Mouse (Mus musculus): ENCODE measurements around the gene Ankrd27.

DNA sequence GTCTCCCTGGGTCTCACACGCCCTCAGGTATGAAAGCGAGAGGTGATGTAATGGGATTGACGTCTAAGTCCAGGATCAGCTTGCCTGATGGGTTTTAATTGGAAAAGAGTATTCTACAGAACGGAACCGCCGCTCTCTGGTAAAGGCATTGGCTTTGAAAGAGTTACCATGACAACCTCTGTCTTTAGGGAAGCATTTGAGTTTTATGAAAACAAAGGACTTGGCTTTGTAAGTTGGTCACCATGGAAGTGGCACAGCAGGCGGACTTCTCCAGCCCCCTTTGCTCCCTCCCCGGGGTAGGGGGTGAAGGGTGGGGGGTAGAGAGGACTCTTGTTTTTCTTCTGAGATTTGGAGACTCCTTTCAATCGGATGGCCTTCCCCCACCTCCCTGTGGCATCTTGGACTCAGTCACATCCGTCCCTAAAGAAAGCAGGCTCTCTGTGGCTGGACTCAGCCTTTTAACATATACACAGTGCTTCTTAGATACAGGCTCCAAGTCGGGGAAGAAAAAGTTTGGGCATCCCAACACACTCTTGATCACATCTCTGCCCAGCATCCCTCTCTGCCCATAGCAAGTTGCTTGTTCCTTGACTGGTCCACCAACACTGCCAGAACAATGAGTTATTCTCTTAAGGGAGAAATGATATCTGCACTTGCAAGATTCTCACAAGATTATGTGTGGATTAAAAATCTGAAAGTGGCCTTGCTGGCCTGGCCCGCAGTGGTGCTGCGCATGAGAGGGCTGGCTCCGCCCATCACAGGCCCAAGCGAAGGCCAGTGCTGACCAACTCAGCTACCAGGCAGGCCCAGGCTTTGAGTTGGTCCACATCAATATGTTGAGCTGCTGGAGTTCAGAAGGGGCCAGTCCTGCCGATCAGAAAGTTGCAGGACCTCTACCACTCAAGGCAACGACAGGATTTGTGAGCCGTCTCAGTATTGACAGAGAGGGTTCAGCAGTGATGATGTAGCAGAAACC, 82.3 kb downstream of the Ankrd27 start:
- TF ChIP-seq POLR2A (IDR thresholded peaks at IDR 0.05; ENCODE audit: control insufficient read depth, extremely low read depth, insufficient read depth, low read length, poor library complexity), result no peak
- no peak for TF ChIP-seq CTCF (IDR thresholded peaks at IDR 0.05; ENCODE audit: borderline replicate concordance, control insufficient read depth, extremely low read depth, insufficient read depth, low read length, poor library complexity)
